Mouse (Mus musculus) embryonic fibroblast, embryonic 13.5 days (primary cell): ENCODE data around the gene Arid3b. TPM values are rescaled to one million over a fixed set of nuclear protein-coding genes. Genes with fewer than 3 reads are reported as not detected.

Experiments used
- H3K27ac ChIP-seq: 2 replicates; pipeline ENCODE4 v1.5.1; 2012; ENCODE audit warnings: low read length, control low read depth, inconsistent platforms; ENCODE audit not compliant: insufficient read depth
- H3K4me1 ChIP-seq: 2 replicates; pipeline ENCODE4 v1.6.1; 2011; ENCODE audit warnings: low read length; ENCODE audit not compliant: control insufficient read depth, insufficient read depth
- H3K4me3 ChIP-seq: 2 replicates; pipeline ENCODE4 v1.5.1; 2011; ENCODE audit warnings: mild to moderate bottlenecking, control low read depth, low read length; ENCODE audit not compliant: insufficient read depth
- CTCF ChIP-seq: IDR thresholded peaks from 2 replicates; pipeline ENCODE4 v1.5.1; 2011; ENCODE audit warnings: mild to moderate bottlenecking, control low read depth, low read length, moderate library complexity, borderline replicate concordance; ENCODE audit not compliant: insufficient read depth
- POLR2A ChIP-seq: IDR thresholded peaks from 2 replicates; pipeline ENCODE4 v1.6.1; 2011; ENCODE audit warnings: low read depth, mild to moderate bottlenecking, control low read depth, low read length, moderate library complexity
- polyA plus RNA-seq: library from polyadenylated mRNA; stranded (reverse); fragments of >200 nt; gene quantifications from 2 replicates; pipeline ENCODE4 v1.2.4, GENCODE M21; 2011; ENCODE audit warnings: low read depth; ENCODE audit not compliant: missing spikeins, insufficient read length

The Arid3b gene
- polyA plus RNA-seq, 1 experiment, result 4.5 TPM

GRCm38 (mm10) chr9:57759289-57759688 lies 77.3 kb downstream of the Arid3b start:
- H3K4me3 ChIP-seq, result no peak overlapping the region
- no peak overlapping the region for H3K27ac ChIP-seq
- H3K4me1 ChIP-seq, result peaks cover 6% of the 10 kb centered on the region
- TF ChIP-seq POLR2A (no peak), CTCF (peak; percentile 94)

GRCm38 (mm10) chr9:57758528-57758927 lies 78.1 kb downstream of the Arid3b start:
- TF ChIP-seq POLR2A (no peak), CTCF (no peak)
- Histone ChIP-seq H3K4me1 (peaks cover 6% of the 10 kb centered on the region), H3K27ac (no peak overlapping the region), H3K4me3 (no peak overlapping the region)

- TF ChIP-seq POLR2A (no peak), CTCF (no peak)
- H3K4me3 ChIP-seq, result no peak overlapping the region
- no peaks in the 10 kb centered on the region; the same call in 1 of the 2 replicates for H3K4me1 ChIP-seq
- H3K27ac ChIP-seq, result no peak overlapping the region
These were observed 79.0 kb downstream of the Arid3b start for GRCm38 (mm10) chr9:57757578-57757977.

- no peak overlapping the region for H3K4me3 ChIP-seq
- no peaks in the 10 kb centered on the region for H3K4me1 ChIP-seq
- no peak for TF ChIP-seq POLR2A
- no peak for TF ChIP-seq CTCF
- H3K27ac ChIP-seq, result no peak overlapping the region
These were observed 85.7 kb downstream of the Arid3b start for GRCm38 (mm10) chr9:57750901-57751300.

- no peak overlapping the region for H3K4me3 ChIP-seq
- no peak overlapping the region for H3K27ac ChIP-seq
- no peaks in the 10 kb centered on the region for H3K4me1 ChIP-seq
- TF ChIP-seq POLR2A, result no peak
- no peak for TF ChIP-seq CTCF
These were observed 87.8 kb downstream of the Arid3b start for GRCm38 (mm10) chr9:57748831-57749230.

GRCm38 (mm10) chr9:57748137-57748536 lies 88.5 kb downstream of the Arid3b start:
- Histone ChIP-seq H3K27ac (no peak overlapping the region), H3K4me3 (no peak overlapping the region), H3K4me1 (no peaks in the 10 kb centered on the region)
- TF ChIP-seq CTCF (no peak), POLR2A (no peak)

- TF ChIP-seq POLR2A, result no peak
- TF ChIP-seq CTCF, result no peak
- no peaks in the 10 kb centered on the region for H3K4me1 ChIP-seq
- no peak overlapping the region for H3K4me3 ChIP-seq
- no peak overlapping the region for H3K27ac ChIP-seq
These were observed 89.5 kb downstream of the Arid3b start for GRCm38 (mm10) chr9:57747067-57747466.

GRCm38 (mm10) chr9:57744462-57745091 lies 92.0 kb downstream of the Arid3b start:
- Histone ChIP-seq H3K4me1 (no peaks in the 10 kb centered on the region; the same call in 1 of the 2 replicates), H3K27ac (no peak overlapping the region), H3K4me3 (no peak overlapping the region)
- TF ChIP-seq CTCF (no peak), POLR2A (no peak)

Other genes starting within 250 kb of the Arid3b start
- 17.6 and 19.4 TPM in 2 replicates for gene Ulk3, start 247.3 kb downstream of the Arid3b start, polyA plus RNA-seq
- not detected in 2 replicates for gene Cplx3, start 230.5 kb downstream of the Arid3b start, polyA plus RNA-seq
- gene Lman1l, start 216.0 kb downstream of the Arid3b start, polyA plus RNA-seq, result not detected in 2 replicates
- 51.2 and 56.2 TPM in 2 replicates for gene Csk, start 183.2 kb downstream of the Arid3b start, polyA plus RNA-seq
- not detected in 2 replicates for gene Cyp1a2, start 153.1 kb downstream of the Arid3b start, polyA plus RNA-seq
- gene Cyp1a1, start 148.9 kb downstream of the Arid3b start, polyA plus RNA-seq, result not detected in 2 replicates
- 16.6 and 19.8 TPM in 2 replicates for gene Edc3, start 128.3 kb downstream of the Arid3b start, polyA plus RNA-seq
- gene Clk3, start 70.9 kb downstream of the Arid3b start, polyA plus RNA-seq, result 46.4 and 54.8 TPM in 2 replicates
- gene Ubl7, start 74.2 kb upstream of the Arid3b start, polyA plus RNA-seq, result 55.2 and 56.6 TPM in 2 replicates
- 6.5 and 17.5 TPM in 2 replicates for gene Sema7a, start 103.3 kb upstream of the Arid3b start, polyA plus RNA-seq
- 0.13 and 0.74 TPM in 2 replicates for gene Cyp11a1, start 169.6 kb upstream of the Arid3b start, polyA plus RNA-seq
- gene Stra6, start 227.0 kb upstream of the Arid3b start, polyA plus RNA-seq, result 0.42 TPM in 1 of 2 replicates, not detected in the other